Mouse (Mus musculus) embryo, embryonic 10.5 days (tissue): ENCODE measurements around the gene Cyp1b1.

Source experiments
- DNase-seq: peaks from one replicate; pipeline ENCODE4 v3.0.0-alpha.2; 2015; ENCODE audit warnings: low spot score

Cyp1b1 gene

DNA sequence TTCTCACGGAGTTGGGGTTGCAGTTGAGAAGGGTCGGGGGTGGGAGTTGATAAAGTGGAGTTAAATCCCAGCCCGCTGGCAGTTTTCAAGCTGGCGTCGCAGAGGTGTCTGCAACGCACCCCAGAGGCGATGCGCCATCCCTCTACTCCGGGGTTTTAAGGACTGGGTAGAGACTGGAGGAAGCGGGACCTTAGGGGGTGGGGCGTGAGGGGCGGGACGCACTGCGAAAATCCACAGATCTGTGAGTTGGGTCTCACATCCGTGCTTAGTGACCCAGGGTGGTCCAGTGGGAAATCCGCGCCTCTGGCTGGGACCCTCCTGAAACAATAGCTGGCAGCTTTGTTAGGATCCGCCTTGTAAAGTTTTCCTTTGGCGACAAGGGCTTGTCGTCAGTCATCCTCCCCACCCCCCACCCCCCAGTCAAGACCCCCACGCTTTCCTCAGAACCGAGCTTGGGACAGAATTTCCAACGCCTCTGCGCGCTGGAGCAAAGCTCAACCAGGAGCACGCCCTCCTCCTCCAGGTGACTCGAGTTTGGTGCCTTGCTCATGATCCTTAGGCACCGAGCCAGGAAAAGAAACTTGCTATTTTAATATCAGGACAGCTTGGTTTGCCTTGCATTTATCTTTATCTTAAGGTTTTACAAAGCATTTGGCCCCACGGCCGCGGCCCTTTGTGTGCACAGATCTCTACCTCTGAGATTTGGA, at the start of gene Cyp1b1:
Gene Cyp1b1, minus strand, starts transcription at position 131 of the 707 bp plus-strand sequence.
- DNase-seq: no peak

DNA sequence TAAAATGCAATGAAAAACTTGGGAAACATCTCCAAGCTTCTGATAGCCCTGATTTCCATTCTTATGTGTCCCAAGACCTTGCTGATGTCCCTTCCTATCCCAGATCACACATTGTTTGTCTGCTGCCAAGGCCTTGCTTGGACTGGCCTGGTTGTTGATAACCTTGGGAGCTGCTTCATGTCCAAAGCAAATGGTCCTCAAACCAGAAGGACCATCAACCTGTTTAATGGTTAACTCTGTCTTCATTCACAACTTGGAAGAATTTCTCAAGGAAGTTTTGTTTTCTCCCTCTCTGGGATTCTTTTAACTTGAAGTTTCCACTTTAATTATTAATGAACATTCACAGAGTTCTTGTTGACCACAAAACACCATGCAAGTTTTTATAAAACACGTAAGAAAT, 47.0 kb upstream of the Cyp1b1 start:
- DNase-seq: no peak

DNA sequence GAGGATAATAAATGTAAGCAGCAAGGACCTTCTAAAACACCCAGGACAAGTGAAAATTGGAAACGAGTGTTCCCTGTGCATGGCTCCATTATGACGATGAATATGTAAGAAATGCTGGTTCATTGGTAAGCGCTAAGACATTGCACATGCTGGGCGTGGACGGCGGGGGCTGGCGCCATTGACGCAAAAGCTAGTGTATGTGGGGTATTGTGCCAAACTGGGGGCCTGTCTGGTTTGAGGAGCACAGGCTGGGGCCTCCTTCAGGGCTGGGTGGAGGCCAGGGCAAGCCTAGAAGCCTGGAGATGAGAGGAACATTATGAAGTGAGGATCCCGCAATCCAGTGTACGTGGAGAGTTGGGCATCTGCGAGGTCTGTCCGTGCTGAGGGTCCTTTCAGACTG, 39.0 kb upstream of the Cyp1b1 start:
- DNase-seq: no peak

DNA sequence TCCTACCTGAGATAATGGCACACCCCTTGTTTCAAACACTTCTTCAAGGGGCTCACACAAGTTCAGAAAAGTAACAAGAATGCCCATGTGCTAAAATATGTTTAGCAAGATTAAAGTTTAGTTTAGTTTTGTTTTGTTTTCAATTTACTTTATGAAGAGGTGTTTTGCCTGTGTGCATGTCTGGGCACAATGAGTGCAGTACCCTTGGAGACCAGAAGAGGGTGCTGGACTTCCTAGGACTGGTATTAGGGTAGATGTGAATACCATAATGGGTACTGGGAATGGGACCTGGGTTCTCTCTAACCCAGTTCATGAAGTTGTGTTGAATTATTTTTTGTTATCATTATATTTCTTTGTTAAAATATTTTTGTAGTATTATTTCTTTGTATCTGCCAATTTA, 38.0 kb upstream of the Cyp1b1 start:
- no peak for DNase-seq

DNA sequence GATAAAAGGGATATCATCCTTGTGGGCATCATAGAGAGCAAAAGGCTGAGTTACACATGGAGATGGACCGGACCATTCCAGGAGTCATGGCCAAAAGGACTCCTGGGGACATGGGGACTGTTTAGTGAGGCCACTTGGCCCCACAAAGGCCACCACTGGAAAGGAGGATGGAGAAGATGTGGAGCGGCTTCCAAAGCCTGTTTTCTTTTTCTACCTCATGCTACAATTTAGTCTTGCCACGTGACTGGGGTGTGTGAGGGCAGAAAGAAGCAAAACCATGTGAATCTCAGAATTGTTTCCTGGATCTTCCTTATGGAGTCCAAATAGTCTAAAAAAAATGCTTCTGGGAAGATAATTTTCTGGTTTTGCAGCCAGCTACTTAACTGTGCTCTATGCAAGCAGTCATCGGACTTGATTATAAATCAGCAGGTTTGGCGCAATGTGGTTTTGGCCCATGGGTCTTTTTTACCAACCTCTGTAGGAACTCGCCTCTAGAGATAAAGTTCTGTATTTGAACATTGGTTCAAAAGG, 36.9 kb upstream of the Cyp1b1 start:
- no peak for DNase-seq

DNA sequence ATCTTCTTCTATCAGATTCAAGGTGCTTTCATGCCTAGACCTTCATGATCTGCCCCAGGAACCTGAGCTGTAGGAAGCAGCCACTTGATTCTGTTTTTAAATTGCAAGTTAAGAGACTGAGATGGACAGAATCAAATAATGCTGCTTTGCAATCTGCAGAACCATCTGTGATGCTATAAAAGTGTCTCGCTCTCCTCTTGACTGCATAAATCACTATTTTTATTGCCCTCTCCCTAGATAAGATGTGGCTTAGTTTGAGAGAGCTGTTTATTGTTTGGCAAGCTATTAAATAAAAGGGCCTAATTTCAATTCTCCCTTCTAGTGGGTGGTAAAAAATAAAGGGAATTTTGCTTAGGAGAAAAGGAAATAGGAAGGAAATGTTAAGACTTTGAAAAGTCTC, 34.8 kb upstream of the Cyp1b1 start:
- DNase-seq: no peak

DNA sequence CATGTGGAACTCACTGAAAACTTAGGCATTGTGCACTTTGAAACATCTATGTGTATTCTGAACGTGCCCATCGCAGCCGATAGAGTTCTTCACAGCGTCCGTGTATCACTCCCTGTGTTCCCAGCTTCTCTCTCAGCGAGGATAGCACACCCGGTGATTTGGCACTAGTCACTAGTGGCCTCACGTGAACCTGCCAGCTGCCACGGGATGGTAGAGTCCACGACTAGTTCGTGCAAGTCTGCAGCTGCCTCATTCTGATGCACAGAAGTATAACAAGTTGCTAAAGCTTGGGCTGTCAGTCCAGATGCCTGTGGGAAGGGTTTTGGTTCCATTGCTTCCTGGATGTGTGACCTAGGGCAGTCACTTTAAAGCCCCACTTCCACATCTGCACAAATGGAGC, 32.1 kb upstream of the Cyp1b1 start:
- no peak for DNase-seq

DNA sequence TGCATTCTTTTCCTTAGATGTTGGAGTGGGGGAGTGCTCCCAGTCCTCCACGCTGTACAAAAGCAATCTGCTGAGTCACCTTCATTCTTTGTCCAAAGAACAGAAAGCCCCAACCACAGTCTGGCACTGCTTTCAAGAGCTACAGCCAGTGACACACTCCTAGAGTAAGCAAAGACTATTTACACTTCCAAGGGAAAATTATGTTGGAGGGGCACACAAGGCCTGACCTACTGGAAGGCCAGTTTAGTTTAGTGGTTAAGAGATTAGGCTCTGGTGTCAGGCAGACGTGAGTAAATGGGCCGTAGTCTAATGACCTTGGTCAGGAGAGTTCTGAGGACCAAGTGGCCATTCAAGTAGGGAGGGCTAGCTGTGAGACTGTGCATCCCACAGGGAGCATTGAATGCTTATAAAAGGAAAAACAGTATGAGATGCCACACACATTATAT, 31.3 kb upstream of the Cyp1b1 start:
- peak; percentile 80 for DNase-seq

DNA sequence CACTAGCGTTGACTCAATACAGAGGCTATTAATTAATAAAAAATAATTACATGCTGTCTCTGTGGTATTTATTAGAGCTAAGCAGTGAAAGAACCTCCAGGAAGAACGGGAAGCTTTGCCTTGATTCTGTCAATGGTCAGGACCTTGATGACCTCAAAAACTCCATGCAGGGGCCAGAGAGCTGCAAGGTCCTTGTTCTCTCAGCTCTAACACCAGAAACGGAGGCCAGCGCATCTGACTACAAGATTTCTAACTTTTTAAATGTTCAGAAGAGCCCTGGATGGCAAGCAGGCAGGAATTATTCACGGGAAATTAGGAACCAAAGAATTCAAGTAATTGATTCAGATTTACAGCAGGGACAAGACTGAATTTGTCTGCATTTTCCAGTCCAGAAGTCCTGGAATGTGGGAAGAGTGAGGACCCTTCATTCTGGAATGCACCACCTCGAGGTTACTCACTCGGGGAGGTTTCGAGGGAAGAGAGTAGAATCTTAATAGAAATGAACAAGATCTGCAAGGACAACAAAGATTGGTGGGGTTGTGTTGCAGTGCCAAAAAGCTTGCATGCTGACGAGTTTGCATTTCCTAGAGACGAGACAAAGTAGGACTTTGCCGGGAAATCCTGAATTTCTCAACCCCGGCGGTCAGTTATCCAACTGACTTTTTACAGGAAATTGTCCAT, 30.3 kb upstream of the Cyp1b1 start:
- peak; percentile 53 for DNase-seq

DNA sequence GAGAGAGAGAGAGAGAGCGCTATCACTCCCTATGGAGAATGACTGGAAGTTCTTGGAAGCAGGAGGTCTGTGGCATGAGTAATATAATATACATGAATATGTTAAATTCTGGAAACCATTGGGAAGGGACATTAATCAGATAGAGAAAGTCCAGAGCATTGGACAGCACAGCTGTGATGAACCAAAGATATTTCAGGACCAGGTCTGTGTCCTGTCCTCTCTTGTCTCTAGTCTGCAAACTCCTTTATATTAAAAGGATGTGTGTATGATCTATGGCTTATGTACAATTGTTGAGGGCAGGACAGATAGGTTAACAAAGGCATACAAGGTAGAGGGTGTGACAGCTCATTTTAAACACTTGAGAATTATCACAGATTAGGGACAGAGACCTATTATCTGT, 28.6 kb upstream of the Cyp1b1 start:
- DNase-seq: no peak

DNA sequence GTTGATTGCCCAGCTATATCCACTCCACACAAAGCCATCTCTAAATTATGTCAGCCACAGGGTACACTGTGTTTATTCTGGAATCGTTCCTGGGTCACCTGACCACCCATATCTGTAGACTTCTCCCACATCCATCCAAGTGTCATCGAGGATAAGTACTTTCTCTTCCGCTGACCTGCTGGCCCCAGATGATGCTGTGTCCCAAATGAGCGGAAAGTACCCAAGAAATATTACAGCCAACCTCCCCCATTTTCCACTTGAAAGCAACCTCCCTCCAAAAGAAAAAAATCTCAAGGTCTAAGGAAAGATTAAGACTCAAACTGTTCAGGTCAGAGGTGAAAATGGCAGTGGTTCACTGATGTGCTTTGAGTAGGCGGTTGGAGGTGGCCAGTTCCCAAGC, 27.8 kb upstream of the Cyp1b1 start:
- DNase-seq: peak; percentile 46

DNA sequence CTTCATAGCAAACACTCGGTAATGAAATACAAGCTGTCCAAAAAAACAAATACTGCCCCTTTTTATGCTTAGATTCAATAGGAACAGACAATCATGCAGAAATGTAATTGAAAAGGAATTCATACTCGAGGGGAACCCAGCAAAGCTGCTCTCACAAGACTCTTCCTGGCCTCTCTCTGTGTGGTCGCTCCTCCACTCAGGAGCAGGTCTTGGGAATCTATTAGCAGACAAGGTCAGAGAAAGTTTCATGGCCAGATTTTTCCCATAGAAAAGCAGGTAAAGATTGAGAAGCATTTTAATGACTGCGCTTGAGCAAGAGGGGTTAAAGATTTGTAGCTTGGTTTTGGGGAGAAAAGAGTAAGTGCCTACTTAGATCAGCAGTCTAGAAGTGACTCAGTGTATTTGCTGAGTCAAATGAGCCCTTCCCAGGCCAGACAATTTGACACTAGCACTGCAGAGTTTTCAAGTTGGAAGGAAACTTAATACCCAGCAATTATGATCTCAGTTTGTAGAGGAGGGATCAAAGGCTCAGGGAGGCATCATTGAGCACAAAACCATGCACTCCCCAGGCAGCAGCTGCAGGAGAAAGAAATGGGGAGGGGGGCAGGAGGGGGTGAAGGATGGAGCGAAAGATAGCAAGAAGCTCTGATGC, 24.1 kb upstream of the Cyp1b1 start:
- peak; percentile 54 for DNase-seq

DNA sequence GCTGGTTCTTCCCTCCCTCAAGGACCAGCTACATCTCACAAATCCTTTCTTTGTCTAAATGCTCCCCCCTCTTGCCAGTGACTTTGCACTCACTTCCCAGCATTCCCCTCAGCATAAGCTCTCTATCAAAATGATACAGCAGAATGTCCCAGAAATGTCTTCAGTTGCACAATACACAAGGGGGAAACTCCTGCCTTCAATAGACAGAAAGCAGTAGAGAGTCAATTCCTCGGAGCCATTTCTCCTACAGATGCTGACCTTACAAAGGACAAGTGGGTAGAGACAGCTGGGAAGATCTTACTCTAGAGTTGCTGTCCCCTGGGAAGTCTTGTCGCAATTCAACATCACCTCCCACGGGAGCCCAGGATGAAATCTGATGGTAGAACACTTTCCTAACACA, 22.7 kb upstream of the Cyp1b1 start:
- no peak for DNase-seq

DNA sequence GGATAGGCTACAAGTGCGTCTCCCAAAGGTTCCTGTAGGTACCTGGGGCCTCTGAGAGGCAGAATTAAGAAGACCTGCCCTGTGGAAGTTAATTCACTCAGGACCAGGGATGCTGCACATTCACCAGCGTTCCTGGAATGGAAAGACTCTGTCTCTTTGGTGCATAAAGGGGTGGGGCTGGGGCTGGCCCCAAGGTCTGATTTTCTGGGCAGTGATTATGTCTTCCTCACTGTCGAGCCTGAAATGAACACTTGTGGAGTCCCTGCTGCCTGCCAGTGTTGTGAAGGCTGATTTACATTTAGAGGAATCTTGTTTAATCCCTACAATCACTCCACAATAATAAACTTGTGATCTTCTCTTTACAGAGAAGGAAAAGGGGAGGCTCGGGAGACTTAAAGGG, 18.2 kb upstream of the Cyp1b1 start:
- no peak for DNase-seq

DNA sequence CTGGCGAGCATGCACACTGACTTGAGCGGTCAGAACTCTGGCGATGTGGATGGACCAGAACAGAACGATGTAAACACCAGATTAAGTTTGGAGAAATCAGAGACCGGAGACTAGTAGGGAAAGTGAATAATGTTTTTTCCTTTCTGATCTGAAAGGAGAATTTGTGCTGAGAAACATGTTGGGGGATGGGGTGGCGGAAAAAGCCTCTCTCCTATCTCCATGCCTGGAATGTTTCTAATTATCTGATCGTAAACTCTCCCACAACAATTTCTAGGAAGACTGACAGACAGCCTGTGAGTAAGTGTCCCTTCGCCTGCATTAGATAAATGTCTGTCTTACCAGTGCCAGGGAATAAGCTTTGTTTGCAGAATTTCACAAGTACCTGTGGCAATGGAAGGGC, 16.1 kb upstream of the Cyp1b1 start:
- DNase-seq: peak; percentile 54

DNA sequence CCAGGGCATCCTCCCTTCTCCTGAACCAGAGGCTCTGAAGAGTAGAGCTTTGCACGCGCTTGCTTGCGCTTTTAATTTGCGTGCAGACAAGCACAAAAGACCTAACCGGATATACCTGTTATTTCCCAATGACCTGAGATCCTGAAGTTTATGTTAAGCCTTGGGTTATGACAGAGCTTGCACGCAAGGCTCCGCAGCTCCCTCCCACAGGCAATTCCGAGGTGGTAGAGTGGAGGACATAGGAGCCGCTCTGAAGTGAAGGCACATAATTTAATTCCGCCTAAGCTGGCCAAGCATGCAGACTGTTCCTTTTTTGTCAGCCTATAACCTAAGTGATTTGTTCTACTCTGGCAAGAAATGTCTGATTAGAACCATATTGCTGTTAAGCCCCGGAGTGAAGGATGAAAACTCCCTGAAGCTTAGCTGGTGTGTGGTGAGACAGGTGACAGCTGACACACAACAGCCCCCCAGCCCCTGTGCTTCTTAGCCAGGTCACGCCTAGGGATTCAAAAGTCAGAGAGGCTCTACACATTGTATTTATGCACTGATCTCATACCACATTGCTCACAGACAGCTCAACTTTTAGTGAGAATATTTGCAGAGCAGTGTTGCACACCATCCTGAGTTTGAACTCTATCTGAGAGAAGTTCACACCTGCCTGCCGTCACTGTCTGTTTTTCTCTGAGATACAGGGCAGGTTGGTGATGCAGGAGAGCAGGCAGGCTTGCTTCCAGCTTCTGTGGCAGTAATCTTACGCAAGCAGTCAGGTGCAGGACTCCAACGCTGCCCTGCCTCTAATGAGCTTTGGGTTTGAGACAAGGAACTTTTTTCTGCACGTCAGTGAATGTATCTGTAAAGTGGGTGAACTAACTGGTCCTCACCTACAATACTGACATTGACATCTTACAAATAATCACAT, 14.0 kb upstream of the Cyp1b1 start:
- peak; percentile 63 for DNase-seq

DNA sequence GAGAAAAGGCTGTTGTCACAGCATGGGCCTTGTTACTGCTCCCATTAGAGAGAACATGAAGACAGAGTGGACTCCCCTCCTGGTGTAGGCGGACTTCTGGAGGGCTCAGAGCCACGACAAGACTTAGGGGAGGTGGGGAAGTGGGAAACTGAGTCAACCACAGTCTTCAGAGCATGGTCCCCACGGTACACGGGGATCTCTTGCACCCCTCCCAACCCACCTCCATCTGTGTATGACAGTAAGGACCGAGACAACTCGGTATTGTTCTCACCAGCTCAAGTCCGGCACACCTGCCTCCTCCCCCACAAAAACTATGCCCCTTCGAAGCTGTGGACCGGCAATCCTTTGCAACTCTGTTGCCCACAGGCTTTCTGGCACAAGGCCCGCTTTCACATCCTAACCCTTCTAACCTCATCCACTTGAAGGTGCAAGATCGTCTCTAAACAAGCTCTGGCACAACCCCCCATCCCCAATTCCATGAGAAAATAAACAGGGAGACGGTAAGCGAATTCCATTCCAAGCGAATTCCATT, 13.3 kb upstream of the Cyp1b1 start:
- DNase-seq: no peak

DNA sequence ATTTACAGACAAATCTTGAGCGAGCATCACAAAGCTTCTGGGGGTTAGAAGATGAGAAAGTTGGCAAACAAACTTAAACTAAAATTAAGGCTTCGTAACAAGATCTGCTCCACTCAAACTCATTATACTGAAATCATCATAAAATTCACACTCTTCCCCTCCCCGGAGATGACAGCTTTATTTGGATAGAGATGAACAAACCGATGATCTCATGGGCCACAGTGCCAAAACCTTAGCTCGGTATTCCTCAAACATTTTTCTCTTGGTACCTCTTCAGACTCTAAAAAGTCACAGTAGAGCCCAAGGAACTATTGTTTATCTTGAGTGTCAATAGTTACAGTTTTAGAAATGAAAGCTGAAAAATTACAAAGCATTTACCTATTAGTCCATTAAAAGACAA, 11.8 kb upstream of the Cyp1b1 start:
- no peak for DNase-seq

DNA sequence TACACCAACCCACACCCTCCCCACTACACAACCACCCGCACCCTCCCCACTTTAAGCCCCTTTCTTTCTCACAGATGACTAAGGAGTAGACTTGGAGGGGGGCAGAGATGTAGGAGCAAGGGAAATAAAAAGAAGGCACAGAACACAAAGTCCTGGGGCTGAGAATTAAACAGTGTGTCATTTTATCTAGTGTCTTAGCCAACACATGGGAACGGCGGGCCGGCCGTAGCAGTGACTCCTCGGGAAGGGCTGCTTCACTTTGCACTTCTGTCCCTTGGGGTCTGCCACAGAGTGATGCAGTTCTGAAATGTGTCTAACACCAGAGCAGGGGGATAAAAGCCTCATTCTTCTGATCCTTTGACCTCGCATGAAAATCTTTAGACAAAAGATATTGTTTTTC, 5.8 kb upstream of the Cyp1b1 start:
- no peak for DNase-seq

DNA sequence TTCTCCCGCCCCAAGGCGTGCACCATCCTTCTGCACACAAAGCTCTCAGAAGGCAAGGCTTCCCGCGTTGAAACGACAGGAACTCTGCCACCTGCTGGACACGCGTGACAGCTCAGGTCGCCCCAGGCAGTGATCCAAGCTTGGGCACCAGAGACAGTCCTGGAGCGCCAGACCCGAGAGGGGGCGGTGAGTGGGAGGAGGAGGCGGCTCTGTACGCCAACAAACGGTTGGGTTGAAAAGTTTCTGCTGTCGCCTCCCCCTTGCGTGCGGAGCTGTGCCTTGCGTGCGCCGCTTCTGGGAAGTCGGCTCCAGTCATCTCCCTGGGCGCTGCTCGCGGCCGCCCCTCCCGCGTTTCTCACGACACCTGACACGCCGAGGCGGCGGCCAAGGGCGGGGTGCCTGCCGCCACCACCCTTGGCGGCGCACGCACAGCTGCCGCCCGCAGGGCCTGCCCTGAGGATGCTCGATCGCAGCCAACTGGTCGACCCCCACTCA, 835 bp upstream of the Cyp1b1 start:
- DNase-seq: peak; percentile 95

DNA sequence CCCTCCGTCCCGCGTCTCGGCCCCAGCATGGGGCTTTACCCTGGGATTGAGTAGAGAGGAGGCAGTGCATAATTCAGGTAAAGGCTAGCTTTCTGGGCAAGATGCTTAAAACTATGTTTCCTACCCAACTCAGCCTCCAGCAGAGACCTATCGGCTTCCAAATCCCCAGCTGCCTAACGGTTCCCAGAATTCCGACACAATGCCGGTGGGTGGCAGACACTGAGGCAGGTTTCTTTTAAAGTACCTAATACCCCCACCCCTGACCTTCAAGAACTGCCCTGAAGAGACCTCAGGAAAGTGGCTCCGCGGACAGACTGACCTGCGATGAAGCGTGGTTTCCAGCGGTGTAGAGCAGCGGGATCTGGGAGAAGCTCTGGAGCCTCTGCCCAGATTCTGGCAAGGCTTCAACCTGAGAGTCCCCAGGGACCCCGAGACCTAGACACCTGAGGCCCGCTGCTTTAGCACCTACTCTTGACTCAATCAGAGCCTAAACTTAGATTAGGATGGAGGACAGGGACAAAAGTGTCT, 429 bp downstream of the Cyp1b1 start:
- DNase-seq: peak; percentile 66
